Mouse (Mus musculus) liver, adult 2 months (tissue): ENCODE results near the gene Alpk1.

Experiments
- CTCF ChIP-seq: fragments of 200-500 bp; IDR thresholded peaks from 2 replicates; pipeline ENCODE4 v1.5.1; 2011; ENCODE audit warnings: low read depth, low read length, control low read depth
- POLR2A ChIP-seq: fragments of 200-500 bp; IDR thresholded peaks from 2 replicates; pipeline ENCODE4 v1.6.1; 2011; ENCODE audit warnings: low read length, control low read depth; ENCODE audit not compliant: insufficient read depth; ENCODE audit errors: extremely low read depth

- TF ChIP-seq CTCF = no peak
- TF ChIP-seq POLR2A = no peak
Measured at GRCm38 (mm10) chr3:127696541-127696940, 83.8 kb downstream of the Alpk1 start.
